Comparison of ENCODE assay signal across 8 mouse cellular contexts in the genomic region with DNA sequence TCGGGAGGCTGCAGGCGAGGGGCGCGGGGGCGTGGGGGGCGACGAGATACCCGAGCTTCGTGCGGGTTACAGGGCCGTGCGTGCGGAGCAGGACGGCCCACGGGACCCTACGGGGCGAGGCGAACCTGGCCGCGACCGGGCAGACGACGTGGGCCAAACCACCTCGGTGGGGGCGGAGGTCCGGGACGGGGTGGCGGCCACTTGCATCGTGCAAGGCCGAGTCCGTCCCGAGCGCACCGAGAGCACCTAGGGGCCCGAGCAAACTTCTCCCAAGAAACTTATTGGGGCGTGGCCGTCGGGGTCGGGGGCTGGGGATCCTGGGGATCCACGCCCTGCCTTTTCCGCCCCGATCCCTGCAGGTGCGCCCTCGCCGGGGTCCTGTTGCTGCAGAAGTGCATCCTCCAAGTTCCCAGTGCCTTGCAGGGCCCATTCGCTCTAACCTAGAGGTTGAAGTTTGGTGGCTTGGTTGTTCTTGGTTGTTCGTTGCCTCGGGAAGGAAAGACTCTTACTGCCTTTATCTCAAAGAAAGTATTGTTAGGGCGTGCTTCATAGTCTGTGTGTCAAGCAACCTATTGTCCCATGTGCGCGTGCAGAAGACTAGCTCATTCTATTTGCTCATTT. TPM values are rescaled to one million over a fixed set of nuclear protein-coding genes. Genes with fewer than 3 reads are reported as not detected.
DNase-seq lines count a peak whose midpoint lies in the region; ATAC-seq and TF ChIP-seq lines count a peak whose summit lies in the region.

No protein-coding gene starts in this region.

- H3K27me3 ChIP-seq in cerebellum, adult 2 months (ENCODE audit: control insufficient read depth, insufficient read depth, low read length), result no peaks in the 10 kb centered on the region
- no peaks in the 10 kb centered on the region for H3K27me3 ChIP-seq in forebrain, embryonic 12.5 days
- H3K27me3 ChIP-seq in intestine, embryonic 15.5 days (replicated peaks), result no peaks in the 10 kb centered on the region
- no peaks in the 10 kb centered on the region for H3K27me3 ChIP-seq in lung, embryonic 15.5 days
- no peaks in the 10 kb centered on the region for H3K27me3 ChIP-seq in stomach, embryonic 14.5 days (ENCODE audit: control insufficient read depth, insufficient read depth, low read length)

- TF ChIP-seq CTCF in cerebellum, adult 2 months (IDR thresholded peaks at IDR 0.05; ENCODE audit: borderline replicate concordance, insufficient read depth, low read depth, low read length), result no peak

- no peaks in the 10 kb centered on the region for H3K9me3 ChIP-seq in forebrain, embryonic 12.5 days
- H3K9me3 ChIP-seq in intestine, embryonic 15.5 days, result no peaks in the 10 kb centered on the region
- no peaks in the 10 kb centered on the region for H3K9me3 ChIP-seq in lung, embryonic 15.5 days
- no peaks in the 10 kb centered on the region for H3K9me3 ChIP-seq in stomach, embryonic 14.5 days (ENCODE audit: control insufficient read depth, low read depth, low read length)

- no peak for TF ChIP-seq POLR2A in cerebellum, adult 2 months (IDR thresholded peaks at IDR 0.05; ENCODE audit: borderline replicate concordance, insufficient read depth, low read length)

- H3K4me2 ChIP-seq in forebrain, embryonic 12.5 days, result peak overlapping the region; percentile 72
- peak overlapping the region; percentile 64 for H3K4me2 ChIP-seq in intestine, embryonic 15.5 days (replicated peaks)
- peak overlapping the region; percentile 53 for H3K4me2 ChIP-seq in lung, embryonic 15.5 days
- H3K4me2 ChIP-seq in stomach, embryonic 14.5 days (replicated peaks; ENCODE audit: low read depth, low read length), result peak overlapping the region; percentile 68

- peaks cover 11% of the 10 kb centered on the region; the same call in 1 of the 2 replicates for H3K4me1 ChIP-seq in cerebellum, adult 2 months (ENCODE audit: control insufficient read depth, insufficient read depth, low read length)
- H3K4me1 ChIP-seq in forebrain, embryonic 12.5 days, result peaks cover 22% of the 10 kb centered on the region
- peaks cover 15% of the 10 kb centered on the region for H3K4me1 ChIP-seq in intestine, embryonic 15.5 days (replicated peaks)
- peaks cover 38% of the 10 kb centered on the region for H3K4me1 ChIP-seq in lung, embryonic 15.5 days
- peaks cover 10% of the 10 kb centered on the region; the same call in 1 of the 2 replicates for H3K4me1 ChIP-seq in stomach, embryonic 14.5 days (ENCODE audit: control insufficient read depth, insufficient read depth, low read length)

- WGBS in cerebellum, adult 2 months, result under 1% methylated on average over 50 of the region's 51 CpGs
- under 1% methylated on average over 47 of the region's 51 CpGs for WGBS in forebrain, embryonic 12.5 days
- under 1% methylated on average over 50 of the region's 51 CpGs for WGBS in intestine, embryonic 15.5 days
- under 1% methylated on average over 48 of the region's 51 CpGs for WGBS in lung, embryonic 15.5 days
- under 1% methylated on average over 49 of the region's 51 CpGs for WGBS in stomach, embryonic 14.5 days

- no peak for DNase-seq in cerebellum, adult 2 months
- no peak for DNase-seq in cerebellum, postnatal 10 days
- peak; percentile 63 for DNase-seq in R1 (ENCODE audit: low read depth, low spot score)

- peak; percentile 73 for ATAC-seq in forebrain, embryonic 12.5 days (ENCODE audit: low FRiP score)
- peak; percentile 75 for ATAC-seq in intestine, embryonic 15.5 days
- peak; percentile 61 for ATAC-seq in lung, embryonic 15.5 days (ENCODE audit: borderline replicate concordance, extremely low read depth, low FRiP score, low TSS enrichment)
- ATAC-seq in stomach, embryonic 14.5 days (ENCODE audit: insufficient number of reproducible peaks, insufficient read depth, low FRiP score, low read depth), result peak; percentile 59
- ATAC-seq in CD4-positive, CD25-positive, alpha-beta regulatory T cell, adult 4 months, result no peak

- peak overlapping the region; percentile 98 for H3K4me3 ChIP-seq in cerebellum, adult 2 months (replicated peaks; ENCODE audit: insufficient read depth, low read depth, low read length)
- H3K4me3 ChIP-seq in forebrain, embryonic 12.5 days (replicated peaks), result peak overlapping the region; percentile 96
- H3K4me3 ChIP-seq in intestine, embryonic 15.5 days (replicated peaks), result peak overlapping the region; percentile 93
- peak overlapping the region; percentile 78 for H3K4me3 ChIP-seq in lung, embryonic 15.5 days
- peak overlapping the region; percentile 92 for H3K4me3 ChIP-seq in stomach, embryonic 14.5 days (ENCODE audit: low read depth, low read length)

- H3K36me3 ChIP-seq in forebrain, embryonic 12.5 days (replicated peaks), result no peaks in the 10 kb centered on the region
- H3K36me3 ChIP-seq in intestine, embryonic 15.5 days, result no peaks in the 10 kb centered on the region
- no peaks in the 10 kb centered on the region for H3K36me3 ChIP-seq in lung, embryonic 15.5 days
- no peaks in the 10 kb centered on the region for H3K36me3 ChIP-seq in stomach, embryonic 14.5 days (ENCODE audit: control insufficient read depth, insufficient read depth, low read length)

- H3K9ac ChIP-seq in forebrain, embryonic 12.5 days, result peak overlapping the region; percentile 85
- peak overlapping the region; percentile 96 for H3K9ac ChIP-seq in intestine, embryonic 15.5 days
- H3K9ac ChIP-seq in lung, embryonic 15.5 days, result peak overlapping the region; percentile 83
- H3K9ac ChIP-seq in stomach, embryonic 14.5 days (replicated peaks; ENCODE audit: low read depth, low read length), result peak overlapping the region; percentile 91

- H3K27ac ChIP-seq in cerebellum, adult 2 months (ENCODE audit: insufficient read depth, low read length), result peak overlapping the region; percentile 60
- H3K27ac ChIP-seq in forebrain, embryonic 12.5 days, result peak overlapping the region; percentile 83
- H3K27ac ChIP-seq in intestine, embryonic 15.5 days, result peak overlapping the region; percentile 98
- peak overlapping the region; percentile 94 for H3K27ac ChIP-seq in lung, embryonic 15.5 days
- peak overlapping the region; percentile 96 for H3K27ac ChIP-seq in stomach, embryonic 14.5 days (ENCODE audit: low read length)

RNA-seq across cellular contexts. Expression of a gene that starts 0.6 kb away (rescaled TPM):
- polyA plus RNA-seq in cerebellum, adult 2 months (2012; rRNA removed), result 183 and 201 TPM in 2 replicates
- 15.3 and 16.2 TPM in 2 replicates for polyA plus RNA-seq in forebrain, embryonic 12.5 days (2016; fragmentation: Nextera tagmentation; extraction: Ambion mirVana)
- polyA plus RNA-seq in intestine, embryonic 15.5 days (2015; fragmentation: Nextera tagmentation; extraction: Ambion mirVana), result 18.2 and 21.6 TPM in 2 replicates
- 35.6 and 35.8 TPM in 2 replicates for polyA plus RNA-seq in lung, embryonic 15.5 days (2015; fragmentation: Nextera tagmentation; extraction: Ambion mirVana)
- 35.7 and 36.5 TPM in 2 replicates for polyA plus RNA-seq in stomach, embryonic 14.5 days (2014; fragmentation: Nextera tagmentation; extraction: Ambion mirVana)
- polyA plus RNA-seq in CD4-positive, CD25-positive, alpha-beta regulatory T cell, adult 4 months (2017; shearing (Covaris generic)), result not detected

Comparison
In these comparisons a context has a peak if more than half of its experiments do, and no peak if none do; other contexts are left out.
1. RNA of a gene that starts 0.6 kb away (polyA plus RNA-seq): 183 to 201 TPM in cerebellum, adult 2 months, 35.6 to 35.8 TPM in lung, embryonic 15.5 days, 35.7 to 36.5 TPM in stomach, embryonic 14.5 days, 18.2 to 21.6 TPM in intestine, embryonic 15.5 days and 15.3 to 16.2 TPM in forebrain, embryonic 12.5 days; not detected in CD4-positive, CD25-positive, alpha-beta regulatory T cell, adult 4 months; every median in the first group is over 10 times any median in the second.
2. Peak in every context shown above with its lines, with median percentiles within 50 percentile points of each other: H3K27ac ChIP-seq, H3K4me3 ChIP-seq, H3K4me2 ChIP-seq and H3K9ac ChIP-seq.